Mouse (Mus musculus) liver, embryonic 16.5 days (tissue): ENCODE results near the gene Pif1. TPM values are rescaled to one million over a fixed set of nuclear protein-coding genes. Genes with fewer than 3 reads are reported as not detected.

Experiments used
- ATAC-seq: fragments of 200-750 bp; cut with Nextera tagmentation; 2 replicates; pipeline ENCODE4 v1.8.0; 2017; ENCODE audit warnings: low read depth, mild to moderate bottlenecking, moderate number of reproducible peaks, moderate library complexity
- H3K27ac ChIP-seq: fragments of 300-500 bp; sonication (generic); 2 replicates; pipeline ENCODE4 v1.5.1; 2014; ENCODE audit warnings: mild to moderate bottlenecking, low read length
- H3K27me3 ChIP-seq: fragments of 300-500 bp; sonication (generic); 2 replicates; pipeline ENCODE4 v1.6.1; 2014; ENCODE audit warnings: low read depth, low read length, mixed read lengths; ENCODE audit not compliant: control insufficient read depth, insufficient read depth
- H3K36me3 ChIP-seq: fragments of 300-500 bp; sonication (generic); 2 replicates; pipeline ENCODE4 v1.6.1; 2014; ENCODE audit warnings: mild to moderate bottlenecking; ENCODE audit not compliant: control insufficient read depth, insufficient read depth
- H3K4me1 ChIP-seq: fragments of 300-500 bp; sonication (generic); 2 replicates; pipeline ENCODE4 v1.6.1; 2014; ENCODE audit warnings: low read depth, low read length, mixed read lengths; ENCODE audit not compliant: control insufficient read depth
- H3K4me2 ChIP-seq: fragments of 300-500 bp; sonication (generic); 2 replicates; pipeline ENCODE4 v1.6.1; 2014; ENCODE audit warnings: low read depth, low read length, mixed read lengths
- H3K4me3 ChIP-seq: fragments of 300-500 bp; sonication (generic); 2 replicates; pipeline ENCODE4 v1.5.1; 2014; ENCODE audit warnings: low read depth, mild to moderate bottlenecking, low read length
- H3K9ac ChIP-seq: fragments of 300-500 bp; sonication (generic); 2 replicates; pipeline ENCODE4 v1.6.1; 2014; ENCODE audit warnings: low read depth, low read length
- H3K9me3 ChIP-seq: fragments of 300-500 bp; sonication (generic); replicated peaks from 2 replicates; pipeline ENCODE4 v1.6.1; 2016; ENCODE audit warnings: low read length; ENCODE audit not compliant: control insufficient read depth
- WGBS: fragments of 180-500 bp; shearing (Covaris S2); extraction: QIAGEN DNeasy Blood & Tissue Kit; methylation state at CpG from one replicate; pipeline ENCODE4 v1.1.7; 2014; ENCODE audit not compliant: insufficient replicate concordance; 5-methylcytosine and 5-hydroxymethylcytosine counted together
- polyA plus RNA-seq: library from polyadenylated mRNA; unstranded; fragments of >200 nt; fragmentation: Nextera tagmentation; extraction: Ambion mirVana; gene quantifications from 2 replicates; pipeline ENCODE4 v1.2.1, GENCODE M21; 2015

Pif1 gene
- 9.6 and 10.9 TPM in 2 replicates for polyA plus RNA-seq

GRCm38 (mm10) chr9:65586406-65587269 is at the start of gene Pif1:
TSS of gene Pif1 (plus strand) at chr9:65587160.
- ATAC-seq: peak; percentile 89
- peaks cover 32% of the 10 kb centered on the region for H3K4me1 ChIP-seq
- peaks cover 21% of the 10 kb centered on the region for H3K36me3 ChIP-seq
- peak within 1 kb of the TSS; percentile 84 for H3K9ac ChIP-seq
- H3K27ac ChIP-seq: peak within 1 kb of the TSS; percentile 89
- H3K9me3 ChIP-seq: no peaks in the 10 kb centered on the region
- peak within 1 kb of the TSS; percentile 87 for H3K4me3 ChIP-seq
- 9% methylated on average over 28 of the region's 28 CpGs for WGBS
- no peaks in the 10 kb centered on the region for H3K27me3 ChIP-seq
- peak within 1 kb of the TSS; percentile 92 for H3K4me2 ChIP-seq

GRCm38 (mm10) chr9:65537901-65538630 is 48.9 kb upstream of the Pif1 start:
- Histone ChIP-seq H3K4me2 (no peak overlapping the region), H3K27ac (0 out of 2 replicates have a peak overlapping the region, but pooled peaks have one; percentile 41), H3K4me1 (peaks cover 32% of the 10 kb centered on the region), H3K36me3 (no peaks in the 10 kb centered on the region), H3K4me3 (no peak overlapping the region), H3K9ac (no peak overlapping the region), H3K9me3 (no peaks in the 10 kb centered on the region), H3K27me3 (no peaks in the 10 kb centered on the region)
- ATAC-seq: no peak
- WGBS: 63% methylated on average over 8 of the region's 8 CpGs

GRCm38 (mm10) chr9:65539697-65540096 is 47.3 kb upstream of the Pif1 start:
- Histone ChIP-seq H3K36me3 (no peaks in the 10 kb centered on the region), H3K27me3 (no peaks in the 10 kb centered on the region), H3K9me3 (no peaks in the 10 kb centered on the region), H3K4me1 (peaks cover 32% of the 10 kb centered on the region), H3K9ac (no peak overlapping the region), H3K4me2 (no peak overlapping the region), H3K4me3 (no peak overlapping the region), H3K27ac (no peak overlapping the region)
- WGBS: 66% methylated on average over 9 of the region's 9 CpGs
- no peak for ATAC-seq

- WGBS: 26% methylated on average over 13 of the region's 13 CpGs
Measured at GRCm38 (mm10) chr9:65541126-65542068, 45.6 kb upstream of the Pif1 start.

GRCm38 (mm10) chr9:65542111-65542524 is 44.8 kb upstream of the Pif1 start:
- H3K9ac ChIP-seq: peak overlapping the region; percentile 29; the same call in 1 of the 2 replicates
- H3K9me3 ChIP-seq: no peaks in the 10 kb centered on the region
- WGBS: 17% methylated on average over 7 of the region's 7 CpGs
- no peak overlapping the region for H3K4me3 ChIP-seq
- ATAC-seq: peak; percentile 20
- H3K4me1 ChIP-seq: peaks cover 41% of the 10 kb centered on the region
- no peaks in the 10 kb centered on the region for H3K27me3 ChIP-seq
- H3K36me3 ChIP-seq: no peaks in the 10 kb centered on the region
- peak overlapping the region; percentile 89 for H3K27ac ChIP-seq
- H3K4me2 ChIP-seq: no peak overlapping the region

More at GRCm38 (mm10) chr9:65541126-65542068, 45.6 kb upstream of the Pif1 start:
- no peaks in the 10 kb centered on the region for H3K27me3 ChIP-seq
- peak overlapping the region; percentile 29; the same call in 1 of the 2 replicates for H3K9ac ChIP-seq
- peak overlapping the region; percentile 89 for H3K27ac ChIP-seq
- H3K9me3 ChIP-seq: no peaks in the 10 kb centered on the region
- no peaks in the 10 kb centered on the region for H3K36me3 ChIP-seq
- peak; percentile 66 for ATAC-seq
- H3K4me3 ChIP-seq: no peak overlapping the region
- H3K4me2 ChIP-seq: no peak overlapping the region
- H3K4me1 ChIP-seq: peaks cover 38% of the 10 kb centered on the region

- no peaks in the 10 kb centered on the region for H3K9me3 ChIP-seq
- peak overlapping the region; percentile 73 for H3K27ac ChIP-seq
- H3K4me3 ChIP-seq: no peak overlapping the region
- no peak for ATAC-seq
- H3K36me3 ChIP-seq: no peaks in the 10 kb centered on the region
- peaks cover 53% of the 10 kb centered on the region for H3K4me1 ChIP-seq
- H3K4me2 ChIP-seq: 0 out of 2 replicates have a peak overlapping the region, but pooled peaks have one; percentile 6
- H3K9ac ChIP-seq: no peak overlapping the region; the same call in none of the 2 replicates
- WGBS: 64% methylated on average over 10 of the region's 10 CpGs
- H3K27me3 ChIP-seq: no peaks in the 10 kb centered on the region
Measured at GRCm38 (mm10) chr9:65545635-65546412, 41.1 kb upstream of the Pif1 start.

GRCm38 (mm10) chr9:65546413-65546695 is 40.6 kb upstream of the Pif1 start:
- no peaks in the 10 kb centered on the region for H3K27me3 ChIP-seq
- peaks cover 54% of the 10 kb centered on the region for H3K4me1 ChIP-seq
- no peak overlapping the region for H3K4me3 ChIP-seq
- no peaks in the 10 kb centered on the region for H3K36me3 ChIP-seq
- ATAC-seq: peak; percentile 57
- WGBS: 23% methylated on average over 4 of the region's 4 CpGs
- no peak overlapping the region for H3K4me2 ChIP-seq
- H3K27ac ChIP-seq: peak overlapping the region; percentile 73
- H3K9me3 ChIP-seq: no peaks in the 10 kb centered on the region
- peak overlapping the region; percentile 34 for H3K9ac ChIP-seq

GRCm38 (mm10) chr9:65547111-65547510 is 39.8 kb upstream of the Pif1 start:
- 77% methylated on average over 5 of the region's 5 CpGs for WGBS
- H3K4me1 ChIP-seq: peaks cover 54% of the 10 kb centered on the region
- no peaks in the 10 kb centered on the region for H3K27me3 ChIP-seq
- H3K4me2 ChIP-seq: no peak overlapping the region
- H3K9ac ChIP-seq: no peak overlapping the region
- no peak for ATAC-seq
- no peak overlapping the region for H3K4me3 ChIP-seq
- peak overlapping the region; percentile 73 for H3K27ac ChIP-seq
- no peaks in the 10 kb centered on the region for H3K36me3 ChIP-seq
- H3K9me3 ChIP-seq: no peaks in the 10 kb centered on the region
